Mouse (Mus musculus) neural tube, embryonic 15.5 days (tissue): ENCODE data around the gene A930018P22Rik. TPM values are rescaled to one million over a fixed set of nuclear protein-coding genes. Genes with fewer than 3 reads are reported as not detected.
"Not testable (repeated sequence)": the region's sequence is repeated elsewhere in the genome, so short reads cannot be mapped to it uniquely, and the experiment has no call there.

Experiments
- ATAC-seq: fragments of 200-750 bp; cut with Nextera tagmentation; 2 replicates; pipeline ENCODE4 v1.8.0; 2017; ENCODE audit warnings: mild to moderate bottlenecking, moderate TSS enrichment, moderate library complexity; ENCODE audit not compliant: low FRiP score
- H3K27ac ChIP-seq: fragments of 300-500 bp; sonication (generic); replicated peaks from 2 replicates; pipeline ENCODE4 v1.5.1; 2015; ENCODE audit warnings: mild to moderate bottlenecking, inconsistent platforms
- H3K27me3 ChIP-seq: fragments of 300-500 bp; sonication (generic); replicated peaks from 2 replicates; pipeline ENCODE4 v1.6.1; 2015; ENCODE audit warnings: inconsistent platforms
- H3K36me3 ChIP-seq: fragments of 300-500 bp; sonication (generic); 2 replicates; pipeline ENCODE4 v1.6.1; 2015; ENCODE audit warnings: inconsistent platforms
- H3K4me1 ChIP-seq: fragments of 300-500 bp; sonication (generic); 2 replicates; pipeline ENCODE4 v1.6.1; 2015; ENCODE audit warnings: inconsistent platforms
- H3K4me2 ChIP-seq: fragments of 300-500 bp; sonication (generic); 2 replicates; pipeline ENCODE4 v1.6.1; 2015; ENCODE audit warnings: inconsistent platforms, mild to moderate bottlenecking, moderate library complexity
- H3K4me3 ChIP-seq: fragments of 300-500 bp; sonication (generic); replicated peaks from 2 replicates; pipeline ENCODE4 v1.5.1; 2015; ENCODE audit warnings: mild to moderate bottlenecking, inconsistent platforms
- H3K9ac ChIP-seq: fragments of 300-500 bp; sonication (generic); replicated peaks from 2 replicates; pipeline ENCODE4 v1.6.1; 2015; ENCODE audit warnings: mild to moderate bottlenecking, inconsistent platforms
- H3K9me3 ChIP-seq: fragments of 300-500 bp; sonication (generic); replicated peaks from 2 replicates; pipeline ENCODE4 v1.6.1; 2016; ENCODE audit warnings: inconsistent platforms
- WGBS: fragments of 180-500 bp; shearing (Covaris S2); methylation state at CpG from one replicate; pipeline ENCODE4 v1.1.7; 2015; ENCODE audit warnings: mixed read lengths; 5-methylcytosine and 5-hydroxymethylcytosine counted together
- polyA plus RNA-seq: library from polyadenylated mRNA; unstranded; fragments of >200 nt; fragmentation: Nextera tagmentation; extraction: Ambion mirVana; gene quantifications from 2 replicates; pipeline ENCODE4 v1.2.1, GENCODE M21; 2015

A930018P22Rik gene
- polyA plus RNA-seq, 1 experiment from 2014 or later, result not detected

DNA sequence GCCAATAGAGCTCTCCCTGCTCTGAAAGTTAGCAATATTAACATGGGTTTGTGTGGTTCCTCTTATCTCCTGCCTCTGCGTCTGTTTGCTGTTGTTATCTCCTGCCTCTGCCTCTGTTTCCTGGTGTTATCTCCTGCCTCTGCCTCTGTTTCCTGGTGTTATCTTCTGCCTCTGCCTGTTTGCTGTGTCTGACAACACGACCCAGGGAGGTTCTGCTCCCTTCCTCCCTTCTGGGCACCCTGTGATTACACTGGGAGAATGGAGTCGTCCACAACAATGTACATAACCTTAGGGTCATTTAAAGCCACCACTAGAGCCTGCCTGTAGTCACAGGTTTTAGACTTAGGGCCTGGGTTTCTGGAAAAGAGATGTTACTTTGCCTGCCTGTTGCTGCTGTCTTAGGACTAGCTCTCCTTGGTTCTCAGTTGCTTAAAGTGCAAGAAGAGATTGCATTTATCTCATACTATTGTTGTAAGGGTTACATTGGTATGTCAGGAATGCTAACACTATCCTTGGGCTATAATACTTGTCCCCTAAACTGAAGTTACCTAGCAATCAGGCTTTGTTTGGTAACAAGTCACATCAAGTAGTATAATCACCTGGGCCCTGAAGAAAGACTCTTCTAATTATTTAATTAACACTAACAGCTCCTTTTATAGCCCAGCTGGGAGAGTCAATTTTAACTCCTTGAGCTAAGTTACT, 23.9 kb upstream of the A930018P22Rik start:
- Histone ChIP-seq H3K9me3 (no peaks in the 10 kb centered on the region), H3K4me2 (no peak overlapping the region), H3K27me3 (no peaks in the 10 kb centered on the region), H3K4me1 (peaks cover 10% of the 10 kb centered on the region; the same call in 1 of the 2 replicates), H3K4me3 (no peak overlapping the region), H3K27ac (no peak overlapping the region), H3K36me3 (no peaks in the 10 kb centered on the region), H3K9ac (no peak overlapping the region)
- no peak for ATAC-seq
- WGBS, result 35% methylated on average over 3 of the region's 3 CpGs

DNA sequence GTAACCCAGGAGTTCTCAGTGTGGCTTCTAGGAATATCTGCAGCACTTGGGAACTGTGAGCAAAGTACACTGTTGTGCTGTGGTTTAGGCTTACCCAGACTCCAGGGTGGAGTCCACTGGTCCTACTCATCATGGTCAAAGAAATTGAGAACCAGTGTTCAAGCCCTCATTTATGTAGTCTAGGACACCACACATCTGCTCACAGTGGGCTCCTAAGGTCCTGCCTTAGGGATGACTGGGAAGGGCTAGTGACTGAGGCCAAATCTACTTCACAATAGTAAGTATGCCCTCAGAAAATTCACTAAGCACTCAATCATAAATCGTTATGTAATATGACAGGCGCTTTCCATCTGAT, 23.4 kb upstream of the A930018P22Rik start:
- H3K36me3 ChIP-seq, result no peaks in the 10 kb centered on the region
- WGBS, result 97% methylated on average over 2 of the region's 2 CpGs
- no peak for ATAC-seq
- H3K4me2 ChIP-seq, result no peak overlapping the region
- peaks cover 10% of the 10 kb centered on the region; the same call in 1 of the 2 replicates for H3K4me1 ChIP-seq
- no peak overlapping the region for H3K4me3 ChIP-seq
- H3K9ac ChIP-seq, result no peak overlapping the region
- H3K9me3 ChIP-seq, result no peaks in the 10 kb centered on the region
- H3K27ac ChIP-seq, result no peak overlapping the region
- H3K27me3 ChIP-seq, result no peaks in the 10 kb centered on the region

DNA sequence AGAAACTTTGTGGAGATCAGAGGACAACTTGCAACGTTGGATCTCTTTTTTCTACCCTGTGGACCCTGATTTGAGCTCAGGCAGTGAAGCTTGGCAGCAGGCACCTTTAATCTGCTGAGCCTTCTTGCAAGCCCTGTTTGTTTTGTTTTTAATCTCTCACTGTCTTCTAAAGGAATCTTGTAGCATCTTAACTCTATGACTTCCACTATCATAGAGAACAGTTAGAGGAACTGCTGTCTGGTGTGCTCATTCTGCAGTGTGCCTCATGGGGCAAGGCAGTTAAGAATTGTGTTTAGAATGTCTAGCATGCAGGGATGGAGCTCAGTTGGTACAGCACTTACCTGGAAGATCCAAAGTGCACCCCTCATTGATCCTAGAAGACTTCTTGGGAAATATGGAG, 22.6 kb upstream of the A930018P22Rik start:
- Histone ChIP-seq H3K9ac (no peak overlapping the region), H3K4me2 (no peak overlapping the region), H3K9me3 (no peaks in the 10 kb centered on the region), H3K27ac (no peak overlapping the region), H3K36me3 (no peaks in the 10 kb centered on the region), H3K4me1 (peaks cover 10% of the 10 kb centered on the region; the same call in 1 of the 2 replicates), H3K4me3 (no peak overlapping the region), H3K27me3 (no peaks in the 10 kb centered on the region)
- no peak for ATAC-seq
- 68% methylated on average over 1 of the region's 1 CpGs for WGBS

DNA sequence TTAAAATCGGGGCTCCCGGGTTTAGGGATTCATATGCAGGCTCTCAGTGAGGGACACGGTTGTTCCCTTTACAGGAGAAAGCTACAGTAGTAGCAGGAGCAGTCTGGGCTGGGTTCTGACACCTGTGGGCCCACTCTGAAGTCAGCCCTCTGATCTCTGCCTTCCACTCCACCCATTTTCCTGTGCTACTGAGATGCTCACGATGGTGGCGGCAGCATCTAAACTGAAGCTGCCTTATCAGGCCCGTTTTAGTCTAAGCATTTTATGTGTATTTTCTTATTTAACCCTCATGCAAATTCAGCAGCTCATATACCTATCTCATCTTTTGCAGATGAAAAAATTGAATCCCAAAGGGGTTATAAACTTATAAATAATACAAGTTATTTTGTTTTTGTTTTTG, 17.8 kb upstream of the A930018P22Rik start:
- Histone ChIP-seq H3K9me3 (no peaks in the 10 kb centered on the region), H3K36me3 (no peaks in the 10 kb centered on the region), H3K27ac (no peak overlapping the region), H3K9ac (no peak overlapping the region), H3K4me3 (no peak overlapping the region), H3K27me3 (no peaks in the 10 kb centered on the region), H3K4me2 (no peak overlapping the region), H3K4me1 (no peaks in the 10 kb centered on the region)
- ATAC-seq, result no peak
- 92% methylated on average over 6 of the region's 6 CpGs for WGBS

DNA sequence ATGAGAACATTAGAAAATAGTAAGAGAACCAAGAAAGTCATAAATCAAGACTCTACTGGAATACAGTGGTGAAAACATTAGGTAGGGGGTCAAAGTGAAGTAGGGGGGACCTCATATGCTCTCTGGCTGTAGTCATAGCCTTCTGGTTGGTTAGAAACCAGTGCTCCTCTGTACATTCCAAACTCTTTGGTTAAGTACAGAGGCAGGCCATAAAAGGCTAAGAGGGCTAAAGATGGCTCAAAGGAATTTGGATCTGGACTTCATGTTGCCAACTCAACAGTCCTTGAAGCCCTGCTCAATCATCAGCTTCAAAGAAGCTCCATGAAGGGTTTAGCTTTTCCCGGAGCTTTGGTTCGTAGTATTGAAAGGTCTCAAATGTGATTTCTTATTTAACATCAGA, 13.5 kb upstream of the A930018P22Rik start:
- not testable (repeated sequence) for ATAC-seq
- 98% methylated on average over 2 of the region's 2 CpGs for WGBS

DNA sequence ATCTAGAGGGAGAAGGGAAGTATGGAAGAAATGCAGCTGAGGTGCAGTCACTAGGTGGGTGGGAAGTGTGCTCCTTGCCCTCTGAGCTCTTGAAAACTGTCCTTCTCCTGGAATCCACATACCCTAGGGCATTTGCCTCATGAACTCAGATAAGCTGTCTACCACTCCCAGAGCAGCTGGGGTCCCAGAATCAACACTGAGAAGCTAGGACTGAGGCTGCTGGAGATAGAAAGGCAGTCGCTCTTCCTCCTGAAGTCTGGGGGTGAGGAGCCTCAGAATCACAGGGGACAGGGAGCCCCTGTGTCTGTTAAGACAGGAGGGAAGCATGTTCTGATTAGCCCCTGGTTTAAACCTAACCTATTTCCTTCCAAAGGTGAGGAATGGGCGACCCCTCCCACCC, 13.0 kb upstream of the A930018P22Rik start:
- no peak for ATAC-seq
- Histone ChIP-seq H3K4me3 (no peak overlapping the region), H3K9me3 (no peaks in the 10 kb centered on the region), H3K36me3 (no peaks in the 10 kb centered on the region), H3K27me3 (no peaks in the 10 kb centered on the region), H3K27ac (no peak overlapping the region), H3K4me2 (no peak overlapping the region), H3K9ac (no peak overlapping the region), H3K4me1 (no peaks in the 10 kb centered on the region)
- WGBS, result 78% methylated on average over 2 of the region's 2 CpGs

More for the DNA sequence above, 13.5 kb upstream of the A930018P22Rik start:
- not testable (repeated sequence) for H3K9me3 ChIP-seq, H3K27me3 ChIP-seq, H3K4me1 ChIP-seq, H3K4me3 ChIP-seq, H3K9ac ChIP-seq, H3K4me2 ChIP-seq, H3K36me3 ChIP-seq, H3K27ac ChIP-seq

DNA sequence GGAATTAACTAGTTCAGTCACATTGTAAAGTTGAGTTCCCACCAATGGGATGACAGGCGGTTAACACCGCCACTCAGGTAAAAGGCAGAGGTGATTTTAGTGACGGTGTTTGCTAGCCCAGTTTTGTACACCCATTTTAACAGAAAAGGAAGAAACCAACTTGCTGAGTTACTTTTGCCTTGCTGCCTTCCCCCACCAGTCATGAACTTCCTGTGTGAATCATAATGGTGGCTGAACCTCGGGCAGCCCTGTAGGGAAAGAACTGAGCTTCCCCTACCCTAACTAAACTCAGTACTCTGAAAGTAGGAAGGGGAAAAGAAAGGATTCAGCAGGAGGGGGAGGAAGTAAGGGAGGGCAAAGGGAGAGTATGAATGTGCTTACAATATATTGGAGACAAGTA, 12.5 kb upstream of the A930018P22Rik start:
- 84% methylated on average over 4 of the region's 4 CpGs for WGBS
- no peaks in the 10 kb centered on the region for H3K36me3 ChIP-seq
- H3K4me3 ChIP-seq, result no peak overlapping the region
- no peak overlapping the region for H3K4me2 ChIP-seq
- H3K4me1 ChIP-seq, result no peaks in the 10 kb centered on the region
- H3K27ac ChIP-seq, result no peak overlapping the region
- no peaks in the 10 kb centered on the region for H3K27me3 ChIP-seq
- ATAC-seq, result no peak
- no peak overlapping the region for H3K9ac ChIP-seq
- H3K9me3 ChIP-seq, result no peaks in the 10 kb centered on the region

DNA sequence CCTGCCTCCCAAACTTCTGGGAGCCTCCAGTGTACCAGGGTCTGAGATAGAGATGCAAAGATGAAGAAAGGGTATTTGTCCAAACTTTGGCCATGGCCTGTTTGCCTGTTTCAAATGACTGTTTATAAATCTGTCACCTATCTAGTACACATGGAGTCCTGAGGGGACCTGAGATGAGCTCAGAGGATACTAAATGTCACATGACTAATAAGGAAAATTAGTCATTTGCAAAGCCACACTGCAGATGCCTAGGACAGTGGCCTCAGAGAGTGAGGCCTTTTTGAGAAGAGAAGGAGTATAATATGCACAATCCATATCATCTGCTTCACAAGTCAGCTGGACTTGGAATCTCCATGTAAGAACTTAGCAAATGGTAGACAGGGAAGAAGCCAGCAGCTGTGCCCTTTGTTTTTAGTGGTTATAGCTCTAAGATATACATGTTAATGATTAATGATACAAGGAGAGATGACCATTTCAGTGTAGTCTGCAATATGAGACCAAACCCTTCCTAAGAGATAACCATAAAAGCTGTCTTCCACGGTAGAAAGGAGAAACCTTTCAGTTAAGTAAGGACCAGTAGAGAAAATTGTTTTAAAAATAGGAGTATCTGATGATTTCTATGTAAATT, 11.3 kb upstream of the A930018P22Rik start:
- ATAC-seq, result not testable (repeated sequence)
- WGBS, result no CpG with 5 or more reads among the region's 1 CpGs

DNA sequence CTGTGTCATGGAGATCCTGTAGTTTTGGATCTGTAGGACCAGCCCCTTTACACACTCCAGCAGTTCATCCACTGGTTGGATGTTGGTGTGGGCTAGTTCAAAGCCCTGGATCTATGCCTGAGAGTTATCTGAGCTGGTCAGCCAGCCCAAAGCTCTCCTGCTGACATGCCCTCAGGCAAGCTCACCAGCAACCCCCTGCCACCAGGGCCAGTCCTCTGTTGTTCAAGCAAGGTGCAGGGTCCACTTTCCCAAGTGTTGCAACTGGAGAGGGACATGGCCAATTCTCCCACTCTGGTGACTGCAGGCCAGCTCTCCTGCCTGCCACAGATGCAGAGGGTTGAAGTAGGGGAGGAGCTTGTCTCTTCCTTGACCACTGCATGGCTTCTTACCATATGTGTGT, 9.0 kb upstream of the A930018P22Rik start:
- not testable (repeated sequence) for H3K4me3 ChIP-seq, H3K27me3 ChIP-seq, H3K4me2 ChIP-seq, H3K27ac ChIP-seq, H3K9ac ChIP-seq, H3K4me1 ChIP-seq, H3K36me3 ChIP-seq, H3K9me3 ChIP-seq, ATAC-seq

More for the DNA sequence above, 11.3 kb upstream of the A930018P22Rik start:
- not testable (repeated sequence) for H3K36me3 ChIP-seq, H3K27me3 ChIP-seq, H3K4me1 ChIP-seq, H3K4me3 ChIP-seq, H3K9me3 ChIP-seq, H3K27ac ChIP-seq, H3K4me2 ChIP-seq, H3K9ac ChIP-seq

DNA sequence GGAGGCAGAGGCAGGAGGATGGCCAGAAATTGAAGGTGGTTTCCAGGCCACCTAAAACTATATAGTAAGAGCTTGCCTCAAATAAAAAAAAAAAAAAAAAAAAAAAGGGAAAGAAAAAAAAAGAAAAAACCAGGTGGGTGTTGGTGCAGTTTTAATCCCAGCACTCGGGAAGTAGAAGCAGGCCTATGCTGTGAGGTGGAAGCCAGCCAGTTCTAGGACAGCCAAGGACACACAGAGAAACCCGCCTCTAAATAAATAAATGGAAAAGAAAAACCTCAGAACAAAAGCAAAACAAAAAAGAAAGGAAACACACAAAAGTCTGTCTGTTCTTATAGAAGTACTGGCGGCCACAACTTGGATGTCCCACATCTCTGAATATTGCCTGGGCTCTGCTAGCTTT, 7.7 kb upstream of the A930018P22Rik start:
- no peaks in the 10 kb centered on the region for H3K9me3 ChIP-seq
- 67% methylated on average over 3 of the region's 3 CpGs for WGBS
- H3K4me3 ChIP-seq, result no peak overlapping the region
- no peaks in the 10 kb centered on the region for H3K36me3 ChIP-seq
- H3K27ac ChIP-seq, result no peak overlapping the region
- no peak overlapping the region for H3K9ac ChIP-seq
- no peaks in the 10 kb centered on the region for H3K4me1 ChIP-seq
- no peak for ATAC-seq
- no peak overlapping the region for H3K4me2 ChIP-seq
- H3K27me3 ChIP-seq, result no peaks in the 10 kb centered on the region

DNA sequence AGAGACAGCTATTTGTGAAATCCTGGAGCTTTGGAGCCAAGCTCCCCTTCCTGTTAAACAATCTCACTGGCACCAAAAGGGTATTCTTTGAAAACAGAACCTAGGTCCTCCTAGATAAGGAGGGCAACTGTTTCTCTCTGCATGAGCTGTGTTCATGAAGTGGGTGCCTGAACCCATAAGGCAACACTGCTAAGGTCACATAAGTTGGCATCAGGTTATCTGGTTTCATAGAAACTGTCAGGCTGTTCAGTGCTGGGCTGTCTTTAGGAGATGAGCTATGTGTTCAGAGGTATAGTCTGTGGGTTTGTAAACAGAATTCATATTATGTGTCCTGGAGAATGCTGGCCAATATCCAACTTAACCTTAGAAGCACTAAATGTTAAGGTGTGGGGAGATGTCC, 5.4 kb upstream of the A930018P22Rik start:
- not testable (repeated sequence) for H3K4me3 ChIP-seq, H3K9ac ChIP-seq, H3K4me2 ChIP-seq, H3K36me3 ChIP-seq, H3K27ac ChIP-seq, H3K9me3 ChIP-seq, H3K4me1 ChIP-seq, ATAC-seq, H3K27me3 ChIP-seq

DNA sequence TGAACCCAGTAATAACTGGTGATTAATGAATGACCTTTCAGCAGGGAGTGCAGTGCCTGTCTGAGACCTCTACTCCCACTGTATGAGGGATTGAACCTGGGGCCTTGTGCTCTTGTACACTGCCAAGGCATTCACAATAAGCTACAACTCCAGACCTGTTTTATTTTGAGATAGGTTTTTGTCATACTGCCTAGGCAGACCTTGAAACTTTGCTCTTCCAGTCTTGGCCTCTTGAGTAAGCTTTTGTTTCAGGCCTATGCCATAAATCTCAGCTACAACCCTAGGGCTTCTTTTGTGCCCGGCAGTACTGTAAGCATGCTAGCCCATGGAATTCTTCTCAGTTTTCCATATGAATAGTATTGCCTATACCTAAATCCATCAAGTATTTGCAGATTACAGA, 3.5 kb upstream of the A930018P22Rik start:
- WGBS, result 22% methylated on average over 1 of the region's 1 CpGs
- no peak overlapping the region for H3K27ac ChIP-seq
- no peak overlapping the region for H3K9ac ChIP-seq
- ATAC-seq, result no peak
- 0 out of 2 replicates have a peak, but pooled peaks cover 3% of the 10 kb centered on the region for H3K27me3 ChIP-seq
- no peak overlapping the region for H3K4me2 ChIP-seq
- H3K4me3 ChIP-seq, result no peak overlapping the region
- H3K4me1 ChIP-seq, result peaks cover 11% of the 10 kb centered on the region
- no peaks in the 10 kb centered on the region for H3K36me3 ChIP-seq
- H3K9me3 ChIP-seq, result no peaks in the 10 kb centered on the region
